Mouse (Mus musculus) intestine, embryonic 14.5 days (tissue): ENCODE data around the gene Slc2a1. TPM values are rescaled to one million over a fixed set of nuclear protein-coding genes. Genes with fewer than 3 reads are reported as not detected.

ENCODE experiments used
- ATAC-seq: fragments of 200-750 bp; cut with Nextera tagmentation; replicated peaks from 2 replicates; pipeline ENCODE4 v1.8.0; 2017; ENCODE audit warnings: low read depth, moderate number of reproducible peaks, moderate TSS enrichment, moderate library complexity; ENCODE audit not compliant: low FRiP score, low TSS enrichment
- DNase-seq: peaks from one replicate; pipeline ENCODE4 v3.0.0-alpha.2; 2018; ENCODE audit warnings: low spot score
- H3K27ac ChIP-seq: fragments of 300-500 bp; sonication (generic); 2 replicates; pipeline ENCODE4 v1.5.1; 2014; ENCODE audit warnings: low read depth, mild to moderate bottlenecking, control low read depth
- H3K27me3 ChIP-seq: fragments of 300-500 bp; sonication (generic); replicated peaks from 2 replicates; pipeline ENCODE4 v1.6.1; 2014; ENCODE audit warnings: low read length, control low read depth; ENCODE audit not compliant: control insufficient read depth, insufficient read depth
- H3K36me3 ChIP-seq: fragments of 300-500 bp; sonication (generic); 2 replicates; pipeline ENCODE4 v1.6.1; 2014; ENCODE audit warnings: low read length, control low read depth; ENCODE audit not compliant: control insufficient read depth, insufficient read depth
- H3K4me1 ChIP-seq: fragments of 300-500 bp; sonication (generic); replicated peaks from 2 replicates; pipeline ENCODE4 v1.6.1; 2014; ENCODE audit warnings: low read length, control low read depth, mixed read lengths; ENCODE audit not compliant: control insufficient read depth, insufficient read depth
- H3K4me2 ChIP-seq: fragments of 300-500 bp; sonication (generic); 2 replicates; pipeline ENCODE4 v1.6.1; 2014; ENCODE audit warnings: low read length
- H3K4me3 ChIP-seq: fragments of 300-500 bp; sonication (generic); 2 replicates; pipeline ENCODE4 v1.5.1; 2014; ENCODE audit warnings: low read depth, low read length, control low read depth, mixed read lengths
- H3K9ac ChIP-seq: fragments of 300-500 bp; sonication (generic); 2 replicates; pipeline ENCODE4 v1.6.1; 2014; ENCODE audit warnings: mild to moderate bottlenecking, low read length
- H3K9me3 ChIP-seq: fragments of 300-500 bp; sonication (generic); 2 replicates; pipeline ENCODE4 v1.6.1; 2016; ENCODE audit warnings: low read length, control low read depth; ENCODE audit not compliant: control insufficient read depth
- WGBS: fragments of 180-500 bp; shearing (Covaris S2); extraction: QIAGEN DNeasy Blood & Tissue Kit; methylation state at CpG from one replicate; pipeline ENCODE4 v1.1.7; 2014; 5-methylcytosine and 5-hydroxymethylcytosine counted together
- polyA plus RNA-seq: library from polyadenylated mRNA; unstranded; fragments of >200 nt; fragmentation: Nextera tagmentation; extraction: Ambion mirVana; gene quantifications from 2 replicates; pipeline ENCODE4 v1.2.1, GENCODE M21; 2014

Gene Slc2a1
- 131 and 132 TPM in 2 replicates for polyA plus RNA-seq

GRCm38 (mm10) chr4:119108495-119109408 lies at the start of gene Slc2a1:
Gene Slc2a1 (plus strand): TSS chr4:119108711.
- Histone ChIP-seq H3K4me3 (peak within 1 kb of the TSS; percentile 84), H3K27ac (peak within 1 kb of the TSS; percentile 100), H3K9me3 (no peaks in the 10 kb centered on the region), H3K27me3 (no peaks in the 10 kb centered on the region), H3K36me3 (peaks cover 18% of the 10 kb centered on the region; the same call in 1 of the 2 replicates), H3K4me1 (peaks cover 38% of the 10 kb centered on the region), H3K9ac (peak within 1 kb of the TSS; percentile 96), H3K4me2 (peak within 1 kb of the TSS; percentile 60)
- DNase-seq (peak; percentile 95), ATAC-seq (peak; percentile 92)
- WGBS = under 1% methylated on average over 88 of the region's 88 CpGs

- no peak overlapping the region for H3K4me3 ChIP-seq
- peaks cover 8% of the 10 kb centered on the region for H3K4me1 ChIP-seq
- ATAC-seq (no peak), DNase-seq (no peak)
- 82% methylated on average over 3 of the region's 3 CpGs for WGBS
- H3K9ac ChIP-seq = no peak overlapping the region
- H3K27me3 ChIP-seq = peaks cover 8% of the 10 kb centered on the region; the same call in 1 of the 2 replicates
- no peak overlapping the region for H3K4me2 ChIP-seq
- no peak overlapping the region for H3K27ac ChIP-seq
- no peaks in the 10 kb centered on the region for H3K9me3 ChIP-seq
- H3K36me3 ChIP-seq = no peaks in the 10 kb centered on the region
These were observed 41.7 kb upstream of the Slc2a1 start for GRCm38 (mm10) chr4:119066791-119067190.

- WGBS = 75% methylated on average over 2 of the region's 2 CpGs
- H3K4me1 ChIP-seq = peaks cover 13% of the 10 kb centered on the region
- H3K4me2 ChIP-seq = no peak overlapping the region
- ATAC-seq (no peak), DNase-seq (no peak)
- no peak overlapping the region for H3K4me3 ChIP-seq
- no peaks in the 10 kb centered on the region for H3K9me3 ChIP-seq
- H3K36me3 ChIP-seq = no peaks in the 10 kb centered on the region
- H3K27me3 ChIP-seq = peaks cover 12% of the 10 kb centered on the region; the same call in 1 of the 2 replicates
- no peak overlapping the region for H3K9ac ChIP-seq
- no peak overlapping the region for H3K27ac ChIP-seq
These were observed 41.3 kb upstream of the Slc2a1 start for GRCm38 (mm10) chr4:119067204-119067603.

GRCm38 (mm10) chr4:119068918-119069317 lies 39.6 kb upstream of the Slc2a1 start:
- peaks cover 29% of the 10 kb centered on the region for H3K4me1 ChIP-seq
- H3K27ac ChIP-seq = no peak overlapping the region
- H3K9me3 ChIP-seq = no peaks in the 10 kb centered on the region
- H3K27me3 ChIP-seq = peaks cover 16% of the 10 kb centered on the region; the same call in 1 of the 2 replicates
- H3K9ac ChIP-seq = no peak overlapping the region
- WGBS = 56% methylated on average over 6 of the region's 6 CpGs
- no peak overlapping the region for H3K4me2 ChIP-seq
- DNase-seq (no peak), ATAC-seq (no peak; the same call in 1 of the 2 replicates)
- no peaks in the 10 kb centered on the region for H3K36me3 ChIP-seq
- H3K4me3 ChIP-seq = no peak overlapping the region

GRCm38 (mm10) chr4:119070181-119070580 lies 38.3 kb upstream of the Slc2a1 start:
- 74% methylated on average over 1 of the region's 1 CpGs for WGBS
- Histone ChIP-seq H3K4me3 (no peak overlapping the region), H3K9me3 (no peaks in the 10 kb centered on the region), H3K27me3 (peaks cover 16% of the 10 kb centered on the region; the same call in 1 of the 2 replicates), H3K36me3 (no peaks in the 10 kb centered on the region), H3K27ac (no peak overlapping the region), H3K9ac (no peak overlapping the region), H3K4me2 (no peak overlapping the region), H3K4me1 (peaks cover 29% of the 10 kb centered on the region)
- ATAC-seq (no peak), DNase-seq (no peak)

- Histone ChIP-seq H3K4me3 (no peak overlapping the region), H3K27me3 (peaks cover 16% of the 10 kb centered on the region; the same call in 1 of the 2 replicates), H3K4me2 (no peak overlapping the region; the same call in 1 of the 2 replicates), H3K4me1 (peaks cover 29% of the 10 kb centered on the region), H3K36me3 (no peaks in the 10 kb centered on the region), H3K9ac (no peak overlapping the region), H3K9me3 (no peaks in the 10 kb centered on the region), H3K27ac (no peak overlapping the region)
- ATAC-seq (no peak), DNase-seq (no peak)
- WGBS = 42% methylated on average over 16 of the region's 16 CpGs
These were observed 37.4 kb upstream of the Slc2a1 start for GRCm38 (mm10) chr4:119070959-119071647.

- Histone ChIP-seq H3K36me3 (no peaks in the 10 kb centered on the region), H3K4me1 (peaks cover 29% of the 10 kb centered on the region), H3K9ac (no peak overlapping the region), H3K4me2 (no peak overlapping the region; the same call in 1 of the 2 replicates), H3K4me3 (no peak overlapping the region), H3K27ac (no peak overlapping the region), H3K27me3 (peaks cover 16% of the 10 kb centered on the region; the same call in 1 of the 2 replicates), H3K9me3 (no peaks in the 10 kb centered on the region)
- no peak for DNase-seq
- no peak for ATAC-seq
- WGBS = 29% methylated on average over 19 of the region's 19 CpGs
These were observed 36.7 kb upstream of the Slc2a1 start for GRCm38 (mm10) chr4:119071648-119072362.
